Mouse (Mus musculus): ENCODE data around the gene Vmn1r84.

Gene Vmn1r84

GRCm38 (mm10) chr7:12369173-12369572 lies at the start of gene Vmn1r84:
Vmn1r84 (minus strand) TSS chr7:12369273.
- no peak for DNase-seq

GRCm38 (mm10) chr7:12329381-12329780 lies 39.7 kb downstream of the Vmn1r84 start, which contains the start of gene Vmn1r83:
Vmn1r83 (minus strand) TSS chr7:12329481.
- no peak for DNase-seq

Measured in kidney, postnatal 10 days (tissue).